Mouse (Mus musculus) thymus, adult 2 months (tissue): Measurements from ENCODE around the gene Zer1. TPM values are rescaled to one million over a fixed set of nuclear protein-coding genes. Genes with fewer than 3 reads are reported as not detected.
A peak's percentile ranks its signal among the peaks of the same experiment; 100 is the strongest.

Experiments used
- DNase-seq: peaks from one replicate; pipeline ENCODE4 v3.0.0; 2021
- H3K27ac ChIP-seq: fragments of 200-500 bp; 2 replicates; pipeline ENCODE4 v1.5.1; 2012; ENCODE audit warnings: low read length, control low read depth; ENCODE audit not compliant: control insufficient read depth, insufficient read depth
- H3K27me3 ChIP-seq: fragments of 200-500 bp; 2 replicates; pipeline ENCODE4 v1.6.1; 2012; ENCODE audit warnings: mild to moderate bottlenecking, low read length, moderate library complexity, mixed read lengths; ENCODE audit not compliant: control insufficient read depth, insufficient read depth
- H3K36me3 ChIP-seq: fragments of 200-500 bp; 2 replicates; pipeline ENCODE4 v1.6.1; 2012; ENCODE audit warnings: mild to moderate bottlenecking, low read length, moderate library complexity; ENCODE audit not compliant: control insufficient read depth, insufficient read depth
- H3K4me1 ChIP-seq: fragments of 200-500 bp; replicated peaks from 2 replicates; pipeline ENCODE4 v1.6.1; 2012; ENCODE audit warnings: low read length; ENCODE audit not compliant: control insufficient read depth, insufficient read depth
- H3K4me3 ChIP-seq: fragments of 200-500 bp; 2 replicates; pipeline ENCODE4 v1.5.1; 2012; ENCODE audit warnings: mild to moderate bottlenecking, low read length, control low read depth, moderate library complexity; ENCODE audit not compliant: control insufficient read depth, insufficient read depth
- CTCF ChIP-seq: fragments of 200-500 bp; IDR thresholded peaks from 2 replicates; pipeline ENCODE4 v1.5.1; 2012; ENCODE audit warnings: mild to moderate bottlenecking, control low read depth, low read length, moderate library complexity, borderline replicate concordance; ENCODE audit not compliant: control insufficient read depth, poor library complexity, insufficient read depth; ENCODE audit errors: extremely low read depth
- POLR2A ChIP-seq: fragments of 200-500 bp; IDR thresholded peaks from 2 replicates; pipeline ENCODE4 v1.6.1; 2012; ENCODE audit warnings: mild to moderate bottlenecking, low read length, control low read depth, moderate library complexity; ENCODE audit not compliant: control insufficient read depth, poor library complexity, insufficient read depth; ENCODE audit errors: extremely low read depth
- WGBS: fragments of 180-500 bp; shearing (Covaris S2); methylation state at CpG from one replicate; pipeline ENCODE4 v1.1.7; 2018; 5-methylcytosine and 5-hydroxymethylcytosine counted together
- polyA plus RNA-seq: library from polyadenylated mRNA; depleted of rRNA; stranded (reverse); fragments of >200 nt; gene quantifications from 2 replicates; pipeline ENCODE4 v1.2.3, GENCODE M21; 2012

The Zer1 gene
- polyA plus RNA-seq, 1 experiment, result 140 TPM

DNA sequence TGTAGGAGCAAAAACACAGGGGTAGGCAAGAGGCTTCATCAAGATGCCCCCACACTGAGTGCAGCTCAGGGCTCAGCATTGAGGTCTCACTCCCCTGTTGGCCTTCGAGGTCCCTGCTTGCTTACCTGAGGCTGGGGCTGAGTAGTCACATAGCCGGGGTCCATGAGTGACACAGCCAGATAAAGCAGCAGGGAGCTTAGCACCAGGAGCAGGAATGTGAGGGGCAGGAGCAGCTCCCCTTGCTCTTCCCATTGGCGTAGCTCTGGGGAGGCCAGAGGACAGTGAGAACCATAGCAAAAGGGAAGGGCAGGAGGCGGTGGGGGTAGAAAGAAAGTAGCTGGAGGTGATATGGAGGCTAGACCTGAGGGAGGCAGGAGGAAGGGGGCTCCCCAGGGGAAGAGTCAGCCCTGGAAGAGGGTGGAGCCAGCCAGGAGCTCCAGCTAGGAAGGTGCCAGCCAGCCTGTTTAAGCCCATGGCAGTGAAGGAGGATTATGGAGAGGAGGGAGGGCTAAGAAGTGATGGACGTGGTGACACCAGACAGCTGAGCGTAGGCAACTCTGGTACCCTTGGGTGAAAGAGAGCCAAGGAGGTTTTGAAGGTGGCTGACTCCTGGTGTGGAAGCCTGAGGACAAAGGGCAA is 32.0 kb downstream of the Zer1 start:
- Histone ChIP-seq H3K4me3 (0 out of 2 replicates have a peak overlapping the region, but pooled peaks have one; percentile 4), H3K27ac (no peak overlapping the region), H3K4me1 (peaks cover 16% of the 10 kb centered on the region), H3K36me3 (no peaks in the 10 kb centered on the region), H3K27me3 (no peaks in the 10 kb centered on the region)
- WGBS, result 93% methylated on average over 6 of the region's 6 CpGs
- DNase-seq, result no peak
- TF ChIP-seq CTCF (no peak), POLR2A (no peak)

GRCm38 (mm10) chr2:30091521-30091920 is 32.9 kb downstream of the Zer1 start:
- no peak for DNase-seq
- H3K27ac ChIP-seq, result no peak overlapping the region
- H3K4me3 ChIP-seq, result no peak overlapping the region
- H3K27me3 ChIP-seq, result no peaks in the 10 kb centered on the region
- peaks cover 16% of the 10 kb centered on the region for H3K4me1 ChIP-seq
- 98% methylated on average over 12 of the region's 12 CpGs for WGBS
- H3K36me3 ChIP-seq, result no peaks in the 10 kb centered on the region
- TF ChIP-seq CTCF (no peak), POLR2A (no peak)

- TF ChIP-seq CTCF, result no peak
- 92% methylated on average over 4 of the region's 4 CpGs for WGBS
- DNase-seq, result no peak
These were observed 37.1 kb downstream of the Zer1 start for GRCm38 (mm10) chr2:30087310-30087709.

DNA sequence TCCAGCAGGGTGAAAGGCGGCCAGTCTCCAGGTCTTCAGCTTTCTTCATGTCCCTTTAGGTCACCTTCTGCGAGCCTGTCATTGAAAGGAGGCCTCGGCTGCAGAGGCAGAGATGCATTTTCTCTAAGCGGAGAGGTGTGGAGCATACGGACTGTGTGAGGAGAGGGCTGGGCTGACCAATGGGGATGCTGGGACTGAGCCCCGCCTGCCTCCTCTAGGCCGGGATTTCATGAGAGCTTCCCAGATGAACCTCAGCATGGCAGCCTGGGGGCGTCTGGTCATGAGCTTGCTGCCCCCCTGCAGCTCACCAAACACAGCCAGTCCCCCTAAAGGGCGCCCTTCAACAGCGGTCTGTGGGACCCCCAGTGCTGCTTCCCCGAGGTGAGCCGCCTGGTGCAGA is 39.8 kb downstream of the Zer1 start:
- DNase-seq, result no peak
- 94% methylated on average over 12 of the region's 12 CpGs for WGBS
- H3K27ac ChIP-seq, result no peak overlapping the region
- no peaks in the 10 kb centered on the region for H3K27me3 ChIP-seq
- H3K36me3 ChIP-seq, result no peaks in the 10 kb centered on the region
- TF ChIP-seq POLR2A, result no peak
- no peak for TF ChIP-seq CTCF
- no peak overlapping the region for H3K4me3 ChIP-seq
- 0 out of 2 replicates have a peak, but pooled peaks cover 3% of the 10 kb centered on the region for H3K4me1 ChIP-seq

More at GRCm38 (mm10) chr2:30087310-30087709, 37.1 kb downstream of the Zer1 start:
- Histone ChIP-seq H3K36me3 (no peaks in the 10 kb centered on the region), H3K4me1 (peaks cover 7% of the 10 kb centered on the region; the same call in 1 of the 2 replicates), H3K4me3 (no peak overlapping the region), H3K27me3 (no peaks in the 10 kb centered on the region), H3K27ac (no peak overlapping the region)

DNA sequence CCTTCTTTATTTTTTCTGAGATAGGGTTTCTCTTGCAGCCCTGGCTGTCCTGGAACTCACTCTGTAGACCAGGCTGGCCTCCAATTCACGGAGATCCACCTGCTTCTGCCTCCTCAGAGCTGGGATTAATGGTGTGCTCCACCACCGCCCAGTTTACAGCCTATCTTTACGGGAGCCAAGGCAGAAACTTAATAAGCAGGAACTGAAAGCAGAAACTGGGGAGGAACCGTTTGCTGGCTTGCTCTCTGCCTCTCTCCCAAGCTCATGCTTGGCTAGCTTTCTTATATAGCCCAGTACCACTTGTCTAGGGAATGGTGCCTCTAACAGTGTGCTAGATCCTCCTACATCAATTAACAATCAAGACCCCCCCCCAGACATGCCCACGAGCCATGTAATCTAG is 40.3 kb downstream of the Zer1 start:
- H3K27me3 ChIP-seq, result no peaks in the 10 kb centered on the region
- no peak overlapping the region for H3K27ac ChIP-seq
- 87% methylated on average over 5 of the region's 5 CpGs for WGBS
- no peak for DNase-seq
- H3K36me3 ChIP-seq, result no peaks in the 10 kb centered on the region
- TF ChIP-seq POLR2A, result no peak
- TF ChIP-seq CTCF, result no peak
- H3K4me3 ChIP-seq, result no peak overlapping the region
- 0 out of 2 replicates have a peak, but pooled peaks cover 5% of the 10 kb centered on the region for H3K4me1 ChIP-seq

- no peak for TF ChIP-seq CTCF
- no peak for TF ChIP-seq POLR2A
- Histone ChIP-seq H3K36me3 (no peaks in the 10 kb centered on the region), H3K4me3 (no peak overlapping the region), H3K27ac (no peak overlapping the region), H3K4me1 (peaks cover 17% of the 10 kb centered on the region), H3K27me3 (no peaks in the 10 kb centered on the region)
- no peak for DNase-seq
- 94% methylated on average over 15 of the region's 15 CpGs for WGBS
These were observed 44.1 kb downstream of the Zer1 start for GRCm38 (mm10) chr2:30080181-30080800.

- TF ChIP-seq POLR2A, result no peak
- TF ChIP-seq CTCF, result no peak
- peak overlapping the region; percentile 21; the same call in 1 of the 2 replicates for H3K27ac ChIP-seq
- H3K36me3 ChIP-seq, result no peaks in the 10 kb centered on the region
- H3K4me1 ChIP-seq, result peaks cover 14% of the 10 kb centered on the region
- H3K27me3 ChIP-seq, result no peaks in the 10 kb centered on the region
- DNase-seq, result no peak
- WGBS, result 82% methylated on average over 4 of the region's 4 CpGs
- no peak overlapping the region for H3K4me3 ChIP-seq
These were observed 45.6 kb downstream of the Zer1 start for GRCm38 (mm10) chr2:30078760-30079159.
